Mouse (Mus musculus): ENCODE results near the gene Sobp. TPM values are rescaled to one million over a fixed set of nuclear protein-coding genes. Genes with fewer than 3 reads are reported as not detected.
A peak's percentile ranks its signal among the peaks of the same experiment; 100 is the strongest.

Sobp gene
- polyA plus RNA-seq, 1 experiment from 2014 or later: 2.3 TPM

- H3K4me1 ChIP-seq: peaks cover 46% of the 10 kb centered on the region
- 88% methylated on average over 6 of the region's 6 CpGs for WGBS
Observed at GRCm38 (mm10) chr10:43099229-43099628, 75.1 kb downstream of the Sobp start.

DNA sequence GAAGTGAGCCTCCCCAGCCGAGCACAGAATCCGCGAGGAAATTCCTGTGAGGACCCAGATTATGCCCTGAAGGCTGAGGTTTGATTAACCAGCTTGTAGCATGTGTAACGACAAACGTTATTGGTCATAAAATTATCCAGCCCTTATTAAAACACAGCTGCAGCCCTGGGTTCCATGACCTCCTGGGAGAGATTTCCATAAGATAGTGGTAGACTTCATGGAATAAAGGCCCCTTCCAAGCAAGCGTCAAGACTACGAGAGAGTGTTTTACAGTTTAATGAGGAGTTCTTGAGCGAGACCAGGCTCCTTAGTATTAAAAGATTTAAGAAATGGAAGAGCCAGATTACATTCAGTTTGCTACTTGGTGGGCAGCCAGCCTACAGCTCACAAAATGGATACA lies 76.6 kb downstream of the Sobp start:
- H3K36me3 ChIP-seq: no peaks in the 10 kb centered on the region
- H3K4me3 ChIP-seq: no peak overlapping the region
- no peaks in the 10 kb centered on the region for H3K27me3 ChIP-seq (ENCODE audit: low read depth, poor library complexity, severe bottlenecking)
- DNase-seq (ENCODE audit: low spot score): no peak
- peaks cover 49% of the 10 kb centered on the region for H3K4me1 ChIP-seq
- 50% methylated on average over 8 of the region's 8 CpGs for WGBS
- no peaks in the 10 kb centered on the region for H3K9me3 ChIP-seq (replicated peaks)
- 0 out of 2 replicates have a peak overlapping the region, but pooled peaks have one; percentile 50 for H3K27ac ChIP-seq

More at GRCm38 (mm10) chr10:43099229-43099628, 75.1 kb downstream of the Sobp start:
- no peaks in the 10 kb centered on the region for H3K27me3 ChIP-seq (ENCODE audit: low read depth, poor library complexity, severe bottlenecking)
- no peak for DNase-seq (ENCODE audit: low spot score)
- no peak overlapping the region for H3K27ac ChIP-seq
- H3K36me3 ChIP-seq: no peaks in the 10 kb centered on the region
- H3K4me3 ChIP-seq: no peak overlapping the region
- no peaks in the 10 kb centered on the region for H3K9me3 ChIP-seq (replicated peaks)

- WGBS: 74% methylated on average over 4 of the region's 4 CpGs
- Histone ChIP-seq H3K36me3 (no peaks in the 10 kb centered on the region), H3K27ac (no peak overlapping the region), H3K27me3 (ENCODE audit: low read depth, poor library complexity, severe bottlenecking) (no peaks in the 10 kb centered on the region), H3K9me3 (replicated peaks) (no peaks in the 10 kb centered on the region), H3K4me1 (peaks cover 49% of the 10 kb centered on the region), H3K4me3 (no peak overlapping the region)
- no peak for DNase-seq (ENCODE audit: low spot score)
Observed at GRCm38 (mm10) chr10:43096614-43097013, 77.7 kb downstream of the Sobp start.

- Histone ChIP-seq H3K36me3 (no peaks in the 10 kb centered on the region; the same call in 1 of the 2 replicates), H3K4me1 (peaks cover 33% of the 10 kb centered on the region), H3K9me3 (replicated peaks) (no peaks in the 10 kb centered on the region), H3K4me3 (no peak overlapping the region), H3K27ac (no peak overlapping the region), H3K27me3 (ENCODE audit: low read depth, poor library complexity, severe bottlenecking) (no peaks in the 10 kb centered on the region)
- 47% methylated on average over 5 of the region's 5 CpGs for WGBS
- no peak for DNase-seq (ENCODE audit: low spot score)
Observed at GRCm38 (mm10) chr10:43094537-43094936, 79.8 kb downstream of the Sobp start.

DNA sequence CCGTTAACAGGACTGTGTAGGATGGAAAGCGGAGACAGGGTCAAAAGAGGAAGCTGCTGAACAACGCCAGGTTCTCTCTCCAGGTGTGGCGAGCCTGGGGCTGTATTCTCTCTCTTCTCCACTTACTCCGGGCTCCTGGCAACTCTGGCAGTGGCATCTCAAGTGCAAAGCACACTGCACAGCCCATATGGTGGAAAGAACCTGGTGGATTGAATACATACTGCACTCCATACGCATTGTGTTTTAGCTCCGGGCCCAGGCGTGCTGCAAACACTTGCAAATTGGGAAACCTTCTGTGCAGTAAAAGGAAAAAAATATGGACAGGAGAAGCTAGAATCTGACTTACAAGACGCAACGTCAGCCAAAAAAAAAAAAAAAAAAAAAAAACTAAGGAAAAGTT lies 80.9 kb downstream of the Sobp start:
- 79% methylated on average over 10 of the region's 10 CpGs for WGBS
- no peak overlapping the region for H3K4me3 ChIP-seq
- H3K27me3 ChIP-seq (ENCODE audit: low read depth, poor library complexity, severe bottlenecking): no peaks in the 10 kb centered on the region
- DNase-seq (ENCODE audit: low spot score): no peak
- H3K36me3 ChIP-seq: peaks cover 5% of the 10 kb centered on the region; the same call in 1 of the 2 replicates
- H3K4me1 ChIP-seq: peaks cover 30% of the 10 kb centered on the region
- H3K9me3 ChIP-seq (replicated peaks): no peaks in the 10 kb centered on the region
- H3K27ac ChIP-seq: no peak overlapping the region

DNA sequence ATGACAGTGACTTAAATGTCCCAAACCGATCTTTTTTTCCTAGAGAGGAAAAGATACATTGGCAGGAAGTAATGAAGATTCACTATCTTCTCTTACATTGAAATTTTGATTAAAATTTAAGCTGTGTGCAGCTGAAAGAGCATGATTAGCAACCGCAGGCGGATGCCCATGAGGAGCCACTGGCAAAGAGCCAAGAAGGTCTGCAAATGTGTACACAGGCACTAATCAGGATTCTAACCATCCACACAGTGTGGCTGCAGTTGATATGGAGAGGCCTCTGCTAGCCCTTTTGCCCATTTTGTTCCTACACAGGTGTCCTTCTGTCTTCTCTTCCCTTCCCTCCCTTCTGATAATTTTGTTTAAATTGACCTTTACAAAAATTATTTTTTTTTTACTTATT lies 84.3 kb downstream of the Sobp start:
- DNase-seq (ENCODE audit: low spot score): no peak
- H3K9me3 ChIP-seq (replicated peaks): no peaks in the 10 kb centered on the region
- H3K36me3 ChIP-seq: peaks cover 5% of the 10 kb centered on the region; the same call in 1 of the 2 replicates
- no peak overlapping the region for H3K4me3 ChIP-seq
- WGBS: 92% methylated on average over 3 of the region's 3 CpGs
- no peak overlapping the region for H3K27ac ChIP-seq
- peaks cover 8% of the 10 kb centered on the region for H3K4me1 ChIP-seq
- H3K27me3 ChIP-seq (ENCODE audit: low read depth, poor library complexity, severe bottlenecking): no peaks in the 10 kb centered on the region

DNA sequence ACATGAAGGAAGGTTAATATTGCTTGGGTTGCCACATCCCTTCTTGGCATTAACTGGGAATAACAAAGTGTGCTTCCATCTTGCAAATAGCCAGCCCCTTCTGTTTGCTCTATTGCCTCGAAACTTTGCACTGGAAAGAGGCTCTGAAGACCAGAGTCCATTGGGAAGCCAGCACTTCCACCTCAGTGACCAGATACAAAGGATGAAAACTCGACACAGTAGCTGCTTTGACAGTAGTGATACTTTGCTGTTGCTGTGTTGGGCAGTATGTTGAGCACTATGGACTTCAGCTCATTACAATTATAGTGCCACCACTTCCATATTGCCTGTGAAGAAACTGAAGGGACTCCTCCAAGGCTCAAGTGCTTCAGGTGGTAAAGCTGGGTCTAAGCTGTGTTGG lies 86.9 kb downstream of the Sobp start:
- H3K9me3 ChIP-seq (replicated peaks): no peaks in the 10 kb centered on the region
- DNase-seq (ENCODE audit: low spot score): no peak
- peaks cover 5% of the 10 kb centered on the region; the same call in 1 of the 2 replicates for H3K4me1 ChIP-seq
- WGBS: 78% methylated on average over 2 of the region's 2 CpGs
- H3K36me3 ChIP-seq: peaks cover 5% of the 10 kb centered on the region; the same call in 1 of the 2 replicates
- no peaks in the 10 kb centered on the region for H3K27me3 ChIP-seq (ENCODE audit: low read depth, poor library complexity, severe bottlenecking)
- no peak overlapping the region for H3K27ac ChIP-seq
- H3K4me3 ChIP-seq: no peak overlapping the region

DNA sequence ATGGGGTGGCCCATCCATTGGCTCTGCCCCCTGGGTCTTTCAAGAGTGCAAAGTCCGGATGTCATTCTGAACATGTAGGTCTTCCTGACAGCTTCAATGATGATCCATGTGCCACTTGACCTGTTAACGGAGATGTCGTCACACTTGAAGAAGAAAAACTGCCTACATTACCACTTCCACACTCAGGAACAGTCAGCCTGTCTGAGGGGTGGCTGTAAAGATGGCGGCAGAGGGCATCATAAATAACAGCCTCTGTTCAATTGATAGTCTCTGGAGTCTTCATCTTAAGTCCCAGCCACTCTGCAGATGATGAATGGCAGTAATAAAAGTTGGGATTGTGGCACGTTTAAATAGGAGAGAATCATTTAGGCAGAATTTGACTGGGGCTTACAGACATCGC lies 87.4 kb downstream of the Sobp start:
- no peak for DNase-seq (ENCODE audit: low spot score)
- 62% methylated on average over 6 of the region's 6 CpGs for WGBS
- Histone ChIP-seq H3K36me3 (peaks cover 5% of the 10 kb centered on the region; the same call in 1 of the 2 replicates), H3K4me3 (no peak overlapping the region), H3K9me3 (replicated peaks) (no peaks in the 10 kb centered on the region), H3K27ac (no peak overlapping the region), H3K27me3 (ENCODE audit: low read depth, poor library complexity, severe bottlenecking) (no peaks in the 10 kb centered on the region), H3K4me1 (peaks cover 5% of the 10 kb centered on the region; the same call in 1 of the 2 replicates)

- WGBS: 74% methylated on average over 6 of the region's 6 CpGs
- Histone ChIP-seq H3K27me3 (ENCODE audit: low read depth, poor library complexity, severe bottlenecking) (no peaks in the 10 kb centered on the region), H3K27ac (no peak overlapping the region), H3K4me1 (peaks cover 5% of the 10 kb centered on the region; the same call in 1 of the 2 replicates), H3K4me3 (no peak overlapping the region), H3K36me3 (peaks cover 5% of the 10 kb centered on the region; the same call in 1 of the 2 replicates), H3K9me3 (replicated peaks) (no peaks in the 10 kb centered on the region)
- no peak for DNase-seq (ENCODE audit: low spot score)
Observed at GRCm38 (mm10) chr10:43084087-43084366, 90.3 kb downstream of the Sobp start.

DNA sequence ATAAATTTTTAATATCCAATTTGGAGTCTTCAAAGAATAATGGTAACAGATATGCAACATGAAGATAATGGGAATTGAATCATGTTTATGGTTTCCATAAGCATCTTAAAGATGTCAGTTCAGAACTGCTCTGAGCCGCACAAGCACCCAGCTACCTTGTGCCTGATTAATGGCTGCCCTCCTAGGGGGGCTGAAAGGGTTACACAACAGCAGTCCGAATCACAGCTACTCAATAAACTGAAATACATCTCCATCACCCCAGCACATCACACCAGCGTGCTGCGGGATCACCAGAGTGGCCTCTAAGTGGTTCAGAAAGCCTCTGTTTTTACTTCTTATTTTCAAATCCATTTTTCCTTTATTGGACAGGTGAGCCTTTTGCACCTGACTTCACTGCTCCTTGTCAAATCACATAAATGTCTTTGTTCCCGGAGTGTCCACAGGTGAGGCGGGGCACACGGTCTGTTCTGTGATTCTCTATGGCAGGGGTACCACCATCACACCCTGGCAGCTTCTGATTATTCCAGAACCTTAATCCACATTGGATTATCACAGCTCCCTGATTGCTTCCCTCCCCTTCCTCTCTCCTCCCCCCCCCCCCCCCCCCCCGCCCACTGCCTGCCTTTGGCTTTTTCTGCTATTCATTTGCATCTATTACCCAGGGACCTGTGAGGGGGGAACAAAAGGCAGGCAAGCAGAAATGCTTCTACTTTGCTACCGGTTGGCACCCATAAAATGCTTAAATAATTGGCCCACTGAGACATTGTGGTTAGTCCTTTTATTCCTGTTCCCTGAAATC lies 90.8 kb downstream of the Sobp start:
- Histone ChIP-seq H3K9me3 (replicated peaks) (no peaks in the 10 kb centered on the region), H3K27me3 (ENCODE audit: low read depth, poor library complexity, severe bottlenecking) (no peaks in the 10 kb centered on the region), H3K4me1 (peaks cover 5% of the 10 kb centered on the region; the same call in 1 of the 2 replicates), H3K36me3 (no peaks in the 10 kb centered on the region; the same call in 1 of the 2 replicates), H3K27ac (no peak overlapping the region), H3K4me3 (no peak overlapping the region)
- 79% methylated on average over 8 of the region's 9 CpGs for WGBS
- no peak for DNase-seq (ENCODE audit: low spot score)

DNA sequence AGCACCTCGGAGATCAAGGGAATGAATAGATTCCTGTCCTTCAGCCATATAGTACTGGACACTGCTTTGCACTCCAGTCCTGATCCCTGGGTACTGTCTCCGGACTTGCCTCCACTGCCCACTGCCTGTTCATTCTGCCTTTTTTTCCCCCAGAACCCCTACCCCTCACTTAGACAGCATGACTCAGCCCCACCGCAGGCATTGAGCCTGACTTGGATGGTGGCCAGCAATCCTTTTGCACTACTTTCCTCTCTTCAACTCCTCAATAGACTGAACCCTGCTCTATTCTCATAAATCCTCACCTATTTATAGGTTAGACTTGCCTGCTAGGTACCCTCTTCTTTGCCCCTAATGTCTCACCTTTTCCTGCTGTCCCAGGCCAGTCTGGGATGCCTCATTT lies 93.0 kb downstream of the Sobp start:
- 96% methylated on average over 3 of the region's 3 CpGs for WGBS
- H3K36me3 ChIP-seq: no peaks in the 10 kb centered on the region
- H3K27ac ChIP-seq: no peak overlapping the region
- peaks cover 5% of the 10 kb centered on the region; the same call in 1 of the 2 replicates for H3K4me1 ChIP-seq
- no peak for DNase-seq (ENCODE audit: low spot score)
- H3K4me3 ChIP-seq: no peak overlapping the region
- no peaks in the 10 kb centered on the region for H3K27me3 ChIP-seq (ENCODE audit: low read depth, poor library complexity, severe bottlenecking)
- H3K9me3 ChIP-seq (replicated peaks): no peaks in the 10 kb centered on the region

DNA sequence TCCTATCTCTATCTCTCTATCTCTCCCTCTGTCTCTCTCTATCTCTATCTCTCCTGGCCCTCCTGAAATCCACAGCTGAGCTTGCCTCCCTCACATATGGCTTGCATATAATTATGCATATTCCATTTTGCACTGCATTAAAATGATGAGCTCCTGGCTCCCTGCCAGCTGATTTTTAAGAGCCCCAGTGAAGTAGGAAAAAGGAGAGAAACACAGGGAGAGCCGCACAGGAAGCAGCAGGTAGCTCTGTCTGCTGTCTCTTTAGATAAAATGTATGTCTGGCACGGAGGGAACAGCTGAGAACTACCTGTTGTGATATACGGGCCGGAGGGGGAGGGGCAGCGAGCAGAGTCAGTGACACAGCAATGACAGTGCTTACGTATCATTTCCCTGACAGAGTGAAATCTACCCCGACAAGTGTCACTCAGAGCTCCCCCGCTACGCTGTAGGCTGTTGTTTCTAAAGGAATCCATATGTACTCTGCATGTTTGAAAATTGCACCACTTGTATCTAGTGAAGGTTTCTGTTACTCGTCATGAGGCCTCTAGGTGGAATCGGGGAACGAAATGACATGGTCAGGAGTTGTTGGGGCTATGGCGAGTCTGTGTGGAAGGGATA lies 98.7 kb downstream of the Sobp start:
- no peak overlapping the region for H3K4me3 ChIP-seq
- no peaks in the 10 kb centered on the region for H3K4me1 ChIP-seq
- H3K9me3 ChIP-seq (replicated peaks): no peaks in the 10 kb centered on the region
- no peak overlapping the region for H3K27ac ChIP-seq
- H3K27me3 ChIP-seq (ENCODE audit: low read depth, poor library complexity, severe bottlenecking): no peaks in the 10 kb centered on the region
- H3K36me3 ChIP-seq: no peaks in the 10 kb centered on the region
- no peak for DNase-seq (ENCODE audit: low spot score)
- 80% methylated on average over 13 of the region's 13 CpGs for WGBS

- no peaks in the 10 kb centered on the region for H3K4me1 ChIP-seq
- no peaks in the 10 kb centered on the region for H3K27me3 ChIP-seq (ENCODE audit: low read depth, poor library complexity, severe bottlenecking)
- no peaks in the 10 kb centered on the region for H3K36me3 ChIP-seq
- H3K4me3 ChIP-seq: no peak overlapping the region
- WGBS: 78% methylated on average over 8 of the region's 8 CpGs
- H3K9me3 ChIP-seq (replicated peaks): no peaks in the 10 kb centered on the region
- no peak for DNase-seq (ENCODE audit: low spot score)
- no peak overlapping the region for H3K27ac ChIP-seq
Observed at GRCm38 (mm10) chr10:43073281-43073680, 101.0 kb downstream of the Sobp start.

All from limb, embryonic 10.5 days (tissue).